ENCODE assay signal across 12 mouse cellular contexts in the genomic region with DNA sequence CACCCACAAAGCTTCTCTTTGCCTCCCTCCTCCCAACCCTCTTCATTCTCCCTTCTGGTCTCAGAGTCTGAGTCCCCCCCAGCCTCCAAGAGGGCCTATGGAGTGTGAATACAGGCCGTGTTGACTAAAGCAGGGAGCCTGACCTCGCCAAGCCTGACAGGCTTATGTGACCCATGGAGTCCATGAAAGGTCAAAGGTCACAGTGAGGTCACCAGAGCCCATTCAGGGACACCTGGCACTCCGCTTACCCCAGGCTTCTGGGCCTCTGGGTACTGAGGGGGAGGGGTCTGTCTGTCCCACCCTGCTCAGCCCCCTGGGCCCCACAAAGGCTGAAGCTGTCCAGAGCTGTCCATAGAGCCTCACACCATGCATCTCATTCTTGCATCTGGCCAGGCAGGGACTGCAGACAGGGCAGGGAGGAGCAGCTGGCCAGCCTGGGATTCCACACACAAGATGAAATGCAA. TPM values are rescaled to one million over a fixed set of nuclear protein-coding genes. Genes with fewer than 3 reads are reported as not detected.
DNase-seq lines count a peak whose midpoint lies in the region; ATAC-seq and TF ChIP-seq lines count a peak whose summit lies in the region.
"Had no signal": no experiment of that assay in that cellular context is flagged by ENCODE, and none has a peak within 500 bp of the region (broad histone marks: within the 10 kb centered on the region; RNA-seq: fewer than 3 reads in every experiment).

No protein-coding gene starts in this region.

- WGBS in heart, embryonic 13.5 days, result 29% methylated on average over 3 of the region's 3 CpGs
- 21% methylated on average over 3 of the region's 3 CpGs for WGBS in hindbrain, postnatal 0 days

- no peak for TF ChIP-seq POLR2A in myocyte (IDR thresholded peaks at IDR 0.05; ENCODE audit: insufficient read length, low read depth)

- no peaks in the 10 kb centered on the region for H3K9me3 ChIP-seq in heart, embryonic 13.5 days
- H3K9me3 ChIP-seq in hindbrain, postnatal 0 days (ENCODE audit: low read length), result no peaks in the 10 kb centered on the region

- H3K79me2 ChIP-seq in myocyte (ENCODE audit: control insufficient read depth, insufficient read depth), result no peaks in the 10 kb centered on the region

- H3K27me3 ChIP-seq in heart, embryonic 13.5 days (replicated peaks), result no peaks in the 10 kb centered on the region
- no peaks in the 10 kb centered on the region for H3K27me3 ChIP-seq in hindbrain, postnatal 0 days (ENCODE audit: insufficient read depth, low read length)
- no peaks in the 10 kb centered on the region for H3K27me3 ChIP-seq in myocyte (ENCODE audit: control insufficient read depth, insufficient read depth, insufficient read length)

- H3K4me3 ChIP-seq in heart, embryonic 13.5 days, result no peak overlapping the region
- H3K4me3 ChIP-seq in hindbrain, postnatal 0 days (ENCODE audit: low read length), result no peak overlapping the region
- H3K4me3 ChIP-seq in myocyte, result no peak overlapping the region
- no peak overlapping the region for H3K4me3 ChIP-seq in layer of hippocampus, adult 2 months

- H3K9ac ChIP-seq in heart, embryonic 13.5 days, result 0 out of 2 replicates have a peak overlapping the region, but pooled peaks have one; percentile 0
- H3K9ac ChIP-seq in hindbrain, postnatal 0 days (replicated peaks; ENCODE audit: low read length), result no peak overlapping the region

- peak; percentile 59; the same call in 1 of the 2 replicates for ATAC-seq in heart, embryonic 13.5 days (ENCODE audit: extremely low read depth, insufficient number of reproducible peaks, low FRiP score, low TSS enrichment)
- ATAC-seq in hindbrain, postnatal 0 days, result peak; percentile 35; the same call in 1 of the 2 replicates

- TF ChIP-seq CTCF in hindbrain, postnatal 0 days (IDR thresholded peaks at IDR 0.05; ENCODE audit: low read depth), result no peak
- TF ChIP-seq CTCF in layer of hippocampus, adult 2 months (conservative IDR thresholded peaks at IDR 0.05), result no peak

- H3K36me3 ChIP-seq in heart, embryonic 13.5 days, result no peaks in the 10 kb centered on the region
- H3K36me3 ChIP-seq in hindbrain, postnatal 0 days (ENCODE audit: insufficient read depth, low read length), result no peaks in the 10 kb centered on the region
- no peaks in the 10 kb centered on the region for H3K36me3 ChIP-seq in myocyte (ENCODE audit: control insufficient read depth, insufficient read depth)

- DNase-seq in heart, adult 8-10 months (ENCODE audit: low spot score), result no peak
- DNase-seq in embryo, embryonic 10 days (ENCODE audit: low spot score), result peak; percentile 99
- DNase-seq in hindbrain, postnatal 0 days (ENCODE audit: low spot score), result no peak
- no peak for DNase-seq in left cerebral cortex, adult 18-20 months (ENCODE audit: low spot score in 2 of 2)
- no peak for DNase-seq in layer of hippocampus, adult 2 months (ENCODE audit: low spot score in 2 of 2)
- DNase-seq in spleen, postnatal 10 days (ENCODE audit: low spot score in 2 of 2), result no peak
- DNase-seq: cerebellum, postnatal 10 days; gastrocnemius, postnatal 10 days; kidney, postnatal 25 days; right cerebral cortex, postnatal 4 days had no signal

- H3K4me1 ChIP-seq in heart, embryonic 13.5 days, result peaks cover 25% of the 10 kb centered on the region
- 0 out of 2 replicates have a peak, but pooled peaks cover 6% of the 10 kb centered on the region for H3K4me1 ChIP-seq in hindbrain, postnatal 0 days (ENCODE audit: insufficient read depth, low read length)

- H3K27ac ChIP-seq in heart, embryonic 13.5 days (replicated peaks), result no peak overlapping the region
- H3K27ac ChIP-seq in hindbrain, postnatal 0 days, result no peak overlapping the region
- H3K27ac ChIP-seq in layer of hippocampus, adult 2 months, result no peak overlapping the region

- no peak overlapping the region for H3K4me2 ChIP-seq in heart, embryonic 13.5 days
- H3K4me2 ChIP-seq in hindbrain, postnatal 0 days (ENCODE audit: low read depth, low read length), result no peak overlapping the region
- no peak overlapping the region for H3K4me2 ChIP-seq in myocyte (ENCODE audit: low read depth)

- no peak overlapping the region for H3ac ChIP-seq in myocyte (ENCODE audit: control insufficient read depth, insufficient read length)

TF ChIP-seq in myocyte, 11 proteins besides CTCF, POLR2A, EP300 and RAD21:
- TF ChIP-seq MYOD1 (IDR thresholded peaks at IDR 0.05; ENCODE audit: control insufficient read depth in 1 of 3, insufficient read length in 2 of 3, low read depth in 2 of 3) (peak in 1 of 3 experiments; percentile 11), MAX (IDR thresholded peaks at IDR 0.05; ENCODE audit: low read depth) (no peak), MYOG (IDR thresholded peaks at IDR 0.05; ENCODE audit: control insufficient read depth in 1 of 3, insufficient read depth in 1 of 3, insufficient read length in 2 of 3, low read depth in 2 of 3) (peak in 2 of 3 experiments; percentile 21 to 68), REST (IDR thresholded peaks at IDR 0.05; ENCODE audit: insufficient read depth, insufficient read length) (no peak)

RNA-seq across cellular contexts. Expression of gene Nuak1, which starts 37.2 kb away (rescaled TPM):
- 2.3 and 2.6 TPM in 2 replicates for polyA plus RNA-seq in heart, embryonic 13.5 days (2015; fragmentation: Nextera tagmentation; extraction: Ambion mirVana)
- total RNA-seq in heart, adult 8-10 months (2022), result 10 to 100 TPM; 23.9 to 43.8 (median 34.0) TPM
- total RNA-seq in hindbrain, postnatal 0 days (2014; rRNA removed), result 22.7 and 23.3 TPM in 2 replicates
- 3.0 and 3.1 TPM in 2 replicates for polyA plus RNA-seq in hindbrain, postnatal 0 days (2015; fragmentation: Nextera tagmentation; extraction: Ambion mirVana)
- polyA plus RNA-seq in myocyte (2012; fragmentation: generic; extraction: Trizol), result 21.8 TPM
- 10 to 100 TPM; 87.8 to 89.7 TPM for total RNA-seq in left cerebral cortex, adult 18-20 months (2021)
- total RNA-seq in layer of hippocampus, adult 2 months (2021), result 10 to 100 TPM; 47.9 to 51.4 TPM

RNA-seq across cellular contexts. Expression of gene Ckap4, which starts 56.2 kb away (rescaled TPM):
- polyA plus RNA-seq in heart, embryonic 13.5 days (2015; fragmentation: Nextera tagmentation; extraction: Ambion mirVana), result 87.9 and 91.5 TPM in 2 replicates
- total RNA-seq in heart, adult 8-10 months (2022), result 10 to 100 TPM; 18.2 to 26.3 (median 22.8) TPM
- 53.1 and 58.7 TPM in 2 replicates for total RNA-seq in hindbrain, postnatal 0 days (2014; rRNA removed)
- 50.9 and 52.1 TPM in 2 replicates for polyA plus RNA-seq in hindbrain, postnatal 0 days (2015; fragmentation: Nextera tagmentation; extraction: Ambion mirVana)
- 58.8 TPM for polyA plus RNA-seq in myocyte (2012; fragmentation: generic; extraction: Trizol)
- 10 to 100 TPM; 21.4 to 22.6 TPM for total RNA-seq in left cerebral cortex, adult 18-20 months (2021)
- 10 to 100 TPM; 20.2 to 20.3 TPM for total RNA-seq in layer of hippocampus, adult 2 months (2021)
